Mouse (Mus musculus): ENCODE data around the gene Dus2. TPM values are rescaled to one million over a fixed set of nuclear protein-coding genes. Genes with fewer than 3 reads are reported as not detected.
"Not testable (repeated sequence)": the region's sequence is repeated elsewhere in the genome, so short reads cannot be mapped to it uniquely, and the experiment has no call there.

Gene Dus2
- total RNA-seq, 2 experiments from 2014 or later = 9.7 to 10.0 TPM

- intact Hi-C loops (cut with DNase I) = no loop called here
- no peak for DNase-seq
These were observed 10.0 kb upstream of the Dus2 start for GRCm38 (mm10) chr8:105981146-105981545.

- intact Hi-C loops (cut with DNase I); DNase-seq: not testable (repeated sequence)
These were observed 7.7 kb upstream of the Dus2 start for GRCm38 (mm10) chr8:105983406-105983805.

- intact Hi-C loops (cut with DNase I) = no loop called here
- no peak for DNase-seq
These were observed 2.6 kb upstream of the Dus2 start for GRCm38 (mm10) chr8:105988546-105988945.

- DNase-seq = no peak
- intact Hi-C loops (cut with DNase I) = loop anchor here (1.0 to 10.0 kb wide), 2 partner anchors 31 to 123 kb away; no protein-coding TSS in a partner anchor
These were observed 409 bp downstream of the Dus2 start for GRCm38 (mm10) chr8:105991546-105991945.

GRCm38 (mm10) chr8:105992499-105992898 lies 1.4 kb downstream of the Dus2 start:
- DNase-seq = no peak
- intact Hi-C loops (cut with DNase I) = loop anchor here (10.0 kb wide), 1 partner anchor 122 kb away; no protein-coding TSS in a partner anchor

GRCm38 (mm10) chr8:105993226-105993625 lies 2.1 kb downstream of the Dus2 start:
- no peak for DNase-seq
- intact Hi-C loops (cut with DNase I) = loop anchor here (10.0 kb wide), 1 partner anchor 122 kb away; no protein-coding TSS in a partner anchor

GRCm38 (mm10) chr8:105996359-105996758 lies 5.2 kb downstream of the Dus2 start:
- intact Hi-C loops (cut with DNase I) = loop anchor here (10.0 kb wide), 1 partner anchor 118 kb away; no protein-coding TSS in a partner anchor
- DNase-seq = no peak

GRCm38 (mm10) chr8:105998971-105999370 lies 7.8 kb downstream of the Dus2 start:
- intact Hi-C loops (cut with DNase I) = loop anchor here (10.0 kb wide), 1 partner anchor 116 kb away; no protein-coding TSS in a partner anchor
- DNase-seq = no peak

GRCm38 (mm10) chr8:106001908-106002307 lies 10.8 kb downstream of the Dus2 start:
- DNase-seq = no peak
- intact Hi-C loops (cut with DNase I) = no loop called here

GRCm38 (mm10) chr8:106004538-106005207 lies 13.5 kb downstream of the Dus2 start:
- no peak for DNase-seq
- intact Hi-C loops (cut with DNase I) = no loop called here

- intact Hi-C loops (cut with DNase I) = no loop called here
- DNase-seq = no peak
These were observed 14.7 kb downstream of the Dus2 start, which contains the start of gene Dpep2nb for GRCm38 (mm10) chr8:106005875-106006274. Gene Dpep2nb, minus strand, starts transcription at chr8:106005975.

- intact Hi-C loops (cut with DNase I) = no loop called here
- no peak for DNase-seq
These were observed 15.3 kb downstream of the Dus2 start for GRCm38 (mm10) chr8:106006413-106006812.

GRCm38 (mm10) chr8:106007135-106007534 lies 16.0 kb downstream of the Dus2 start:
- intact Hi-C loops (cut with DNase I) = no loop called here
- DNase-seq = no peak

GRCm38 (mm10) chr8:106007891-106008290 lies 16.8 kb downstream of the Dus2 start:
- intact Hi-C loops (cut with DNase I); DNase-seq: not testable (repeated sequence)

- peak; percentile 81 to 84 for DNase-seq
- intact Hi-C loops (cut with DNase I) = no loop called here
These were observed 19.9 kb downstream of the Dus2 start for GRCm38 (mm10) chr8:106010748-106011642.

GRCm38 (mm10) chr8:106011643-106011986 lies 20.5 kb downstream of the Dus2 start, which contains the start of gene Ddx28:
Gene Ddx28, minus strand, starts transcription at chr8:106011882.
- DNase-seq = no peak
- intact Hi-C loops (cut with DNase I) = no loop called here

- DNase-seq; intact Hi-C loops (cut with DNase I): not testable (repeated sequence)
These were observed 21.1 kb downstream of the Dus2 start for GRCm38 (mm10) chr8:106012203-106012602.

GRCm38 (mm10) chr8:106016284-106016683 lies 25.1 kb downstream of the Dus2 start:
- intact Hi-C loops (cut with DNase I) = no loop called here
- DNase-seq = no peak

- intact Hi-C loops (cut with DNase I) = no loop called here
These were observed 26.0 kb downstream of the Dus2 start for GRCm38 (mm10) chr8:106017130-106017529.

GRCm38 (mm10) chr8:106018039-106018438 lies 26.9 kb downstream of the Dus2 start:
- DNase-seq = no peak
- intact Hi-C loops (cut with DNase I) = no loop called here

More at GRCm38 (mm10) chr8:106017130-106017529, 26.0 kb downstream of the Dus2 start:
- DNase-seq = no peak

- DNase-seq = peak; percentile 45 to 54
- intact Hi-C loops (cut with DNase I) = loop anchor here (1.0 to 10.0 kb wide), 3 partner anchors 31 to 308 kb away; partner anchors contain the start of gene Dus2
These were observed 31.3 kb downstream of the Dus2 start for GRCm38 (mm10) chr8:106022483-106022882.

Data from gastrocnemius, postnatal 36 days (tissue).